Mouse (Mus musculus) embryo, embryonic 10 days (tissue): ENCODE measurements around the gene Phlda3.
A peak's percentile ranks its signal among the peaks of the same experiment; 100 is the strongest.

Source experiments
- DNase-seq: peaks from one replicate; pipeline ENCODE4 v3.0.0-alpha.2; 2015; ENCODE audit warnings: low spot score

The Phlda3 gene

DNA sequence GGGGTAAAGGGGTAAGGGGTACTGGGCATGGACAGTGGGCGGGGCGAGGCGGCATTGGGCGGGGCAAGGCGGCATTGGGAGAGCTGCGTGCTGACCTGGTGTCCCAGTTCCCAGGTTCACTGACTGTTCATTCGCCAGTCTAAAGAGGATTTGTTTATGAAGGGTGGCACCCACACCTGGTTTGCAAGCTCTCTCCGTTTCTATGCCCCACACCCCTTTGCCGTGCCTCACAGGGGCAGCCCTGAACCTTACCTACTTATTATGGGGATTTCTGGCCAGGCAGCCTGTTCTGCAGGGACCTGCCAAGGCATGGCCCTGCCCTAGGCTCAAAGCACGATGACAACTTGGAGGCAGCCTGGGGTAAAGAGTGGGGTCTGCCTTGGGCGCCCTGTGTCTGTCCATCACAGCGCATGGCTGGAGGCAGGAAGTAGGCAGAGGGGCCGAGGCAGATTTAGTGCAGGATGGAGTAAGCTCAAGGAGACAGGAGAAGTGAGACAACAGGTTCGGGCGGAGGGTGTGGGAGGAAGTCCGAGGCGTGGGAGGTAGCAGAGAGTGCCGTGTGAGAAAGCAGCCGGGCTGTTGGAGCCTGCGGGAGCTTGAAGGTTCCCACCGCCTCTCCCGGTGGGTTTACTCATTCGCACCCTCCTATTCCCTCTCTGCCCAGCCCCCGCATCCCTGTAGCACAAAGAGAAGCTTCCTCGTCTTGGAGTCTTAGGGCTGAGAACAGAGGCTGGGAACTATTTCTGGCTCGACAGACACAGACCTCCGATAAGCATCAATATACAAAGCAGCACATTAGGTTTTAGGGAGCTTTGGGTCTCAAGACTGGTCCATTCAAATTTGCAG, 27.7 kb downstream of the Phlda3 start:
- peak; percentile 53 for DNase-seq

GRCm38 (mm10) chr1:135794216-135795134, 28.6 kb downstream of the Phlda3 start:
- DNase-seq: peak; percentile 51

- no peak for DNase-seq
Observed at GRCm38 (mm10) chr1:135798492-135798891, 32.6 kb downstream of the Phlda3 start.

DNA sequence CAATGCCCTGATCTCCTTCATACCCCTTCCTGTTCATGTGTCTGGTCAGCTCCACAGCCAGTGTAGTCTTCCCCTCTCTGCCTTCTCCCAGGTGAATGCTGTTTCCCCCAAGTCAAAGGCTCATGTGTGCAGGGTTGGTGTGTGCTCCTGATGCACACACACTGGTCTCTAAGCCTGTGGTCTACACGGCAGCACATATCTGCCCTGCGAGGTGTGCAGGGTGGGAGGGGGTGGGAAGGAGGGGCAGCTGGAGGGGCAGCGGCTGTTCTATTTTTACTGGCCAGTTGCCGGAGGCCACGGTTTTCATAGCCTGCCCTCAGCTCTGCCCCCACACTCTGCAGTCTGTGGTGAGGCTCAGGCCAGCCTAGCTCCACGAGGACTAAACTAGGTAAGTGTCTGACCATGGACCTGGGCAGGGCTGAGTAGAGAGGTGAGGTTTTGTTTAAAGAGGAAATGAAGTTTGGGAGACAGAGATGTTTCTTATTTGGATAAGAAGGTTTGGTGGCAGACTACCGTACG, 33.2 kb downstream of the Phlda3 start:
- no peak for DNase-seq

DNA sequence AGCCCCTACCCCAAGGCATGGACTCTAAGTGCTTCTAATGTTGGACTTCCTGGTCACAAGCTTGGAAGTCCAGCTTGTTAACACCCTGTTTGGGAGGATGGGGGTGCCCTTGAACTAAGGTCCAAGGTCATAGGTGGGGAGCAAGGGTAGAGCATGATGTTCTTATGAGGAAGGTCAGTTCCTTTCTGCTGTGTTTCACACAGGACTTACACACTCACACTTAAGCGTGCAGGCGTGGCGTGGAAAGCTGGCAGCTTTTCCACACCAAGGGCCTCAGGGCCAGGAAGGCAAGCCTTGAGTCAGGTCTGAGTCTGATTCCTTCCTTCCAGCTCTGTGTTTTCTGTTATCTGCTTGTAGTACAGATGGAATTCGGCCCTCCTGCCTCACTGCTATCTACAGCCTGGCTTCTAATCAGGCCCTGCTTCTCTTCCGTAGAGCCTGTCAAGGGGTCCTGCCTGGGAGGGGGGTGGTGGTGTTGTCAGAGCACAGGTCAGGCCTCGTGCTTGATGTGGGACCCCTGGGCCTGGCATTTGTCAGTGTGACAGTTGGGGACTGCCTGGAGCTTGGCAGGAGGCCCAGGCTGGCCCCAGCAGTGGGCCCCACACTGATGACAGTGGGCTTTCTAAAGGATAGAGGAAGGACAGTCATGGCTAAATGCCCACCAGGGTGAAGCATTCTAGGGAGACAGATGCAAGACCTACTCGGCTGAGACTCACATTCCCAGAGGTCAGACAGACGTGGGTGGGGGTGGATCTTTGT, 34.5 kb downstream of the Phlda3 start:
- peak; percentile 46 for DNase-seq

- DNase-seq: no peak
Observed at GRCm38 (mm10) chr1:135807546-135807945, 41.6 kb downstream of the Phlda3 start.

DNA sequence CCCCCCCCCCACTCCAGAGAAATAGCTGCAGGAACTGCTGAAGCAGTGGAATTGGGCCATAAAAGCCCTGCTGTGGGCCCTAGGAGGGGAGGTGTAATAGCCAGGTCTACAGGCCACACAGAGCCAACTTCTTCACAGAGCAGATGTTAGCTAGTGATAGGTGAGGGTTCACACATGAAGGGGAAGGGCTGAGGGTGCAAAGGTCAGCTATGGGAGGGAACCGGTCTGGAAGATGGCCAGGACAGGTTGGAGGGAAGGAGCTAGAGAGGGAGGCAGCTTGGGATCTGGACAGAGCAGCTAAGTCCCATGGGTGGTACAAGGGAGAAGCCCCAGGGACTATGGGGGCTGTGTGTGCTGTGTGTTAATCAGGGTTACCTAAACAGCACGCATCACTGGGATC, 44.3 kb downstream of the Phlda3 start:
- no peak for DNase-seq

GRCm38 (mm10) chr1:135811016-135811646, 45.2 kb downstream of the Phlda3 start:
- DNase-seq: peak; percentile 87

DNA sequence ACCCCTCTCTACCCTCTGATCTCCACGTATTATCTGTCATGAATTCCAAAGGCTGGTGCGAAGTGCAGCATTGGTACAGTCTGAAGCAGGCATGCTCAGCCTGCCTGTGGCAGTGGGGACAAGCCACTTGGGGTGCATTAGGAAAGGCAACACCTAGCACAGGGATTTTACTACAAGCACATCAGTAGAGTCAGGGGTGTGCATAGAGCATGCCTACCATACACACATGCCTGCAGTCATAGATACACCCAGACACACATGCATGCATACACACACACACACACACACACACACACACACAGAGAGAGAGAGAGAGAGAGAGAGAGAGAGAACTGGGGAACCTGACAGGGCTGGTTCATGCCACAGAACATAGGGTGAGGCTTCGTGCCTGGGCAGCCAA, 46.3 kb downstream of the Phlda3 start:
- DNase-seq: no peak

DNA sequence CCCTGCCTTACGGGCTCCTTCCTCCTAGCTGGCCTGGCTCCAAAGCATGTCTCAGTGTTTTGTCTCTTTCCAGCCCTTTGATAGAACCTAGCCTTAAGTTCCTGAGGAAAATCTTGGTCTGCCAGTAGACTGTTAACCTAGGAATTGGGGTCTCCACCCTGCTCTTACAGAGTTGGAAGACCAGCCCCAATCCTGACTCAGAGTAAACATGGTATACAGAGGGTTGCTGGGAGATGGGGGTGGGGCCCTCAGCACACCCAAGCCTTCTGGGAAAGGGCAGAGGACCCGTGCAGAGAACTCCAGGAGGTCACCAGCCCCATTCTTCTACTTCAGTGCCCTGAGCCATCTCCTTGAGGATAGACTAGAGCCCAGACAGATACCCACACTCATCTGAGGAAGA, 46.7 kb downstream of the Phlda3 start:
- no peak for DNase-seq

- DNase-seq: no peak
Observed at GRCm38 (mm10) chr1:135813071-135813470, 47.2 kb downstream of the Phlda3 start.

- DNase-seq: no peak
Observed at GRCm38 (mm10) chr1:135813687-135814395, 47.9 kb downstream of the Phlda3 start.

GRCm38 (mm10) chr1:135814531-135814930, 48.6 kb downstream of the Phlda3 start:
- DNase-seq: no peak

GRCm38 (mm10) chr1:135817595-135817994, 51.7 kb downstream of the Phlda3 start:
- no peak for DNase-seq

GRCm38 (mm10) chr1:135818481-135819086, 52.7 kb downstream of the Phlda3 start, which contains the start of gene Lad1:
TSS of gene Lad1 (plus strand) at chr1:135818598.
- peak; percentile 33 for DNase-seq
